Mouse (Mus musculus): ENCODE measurements at regions not wholly inside any gene's neighbourhood (a gene's known extent, or its start where the extent isn't known, plus 50 kb on each side); places are given as distances from the start of the nearest gene placed in this dataset.

- no peak for DNase-seq (ENCODE audit: extremely low read depth, insufficient read length, low spot score)
Observed at GRCm38 (mm10) chr15:70982719-70983118, 2851.6 kb upstream of the Gm6569 start.

GRCm38 (mm10) chr15:70987973-70988570 lies 2846.3 kb upstream of the Gm6569 start:
- DNase-seq (ENCODE audit: extremely low read depth, insufficient read length, low spot score), result no peak

GRCm38 (mm10) chr15:70993397-70993796 lies 2841.0 kb upstream of the Gm6569 start:
- DNase-seq (ENCODE audit: extremely low read depth, insufficient read length, low spot score), result no peak

GRCm38 (mm10) chr15:71010362-71010761 lies 2824.0 kb upstream of the Gm6569 start:
- no peak for DNase-seq (ENCODE audit: extremely low read depth, insufficient read length, low spot score)

DNA sequence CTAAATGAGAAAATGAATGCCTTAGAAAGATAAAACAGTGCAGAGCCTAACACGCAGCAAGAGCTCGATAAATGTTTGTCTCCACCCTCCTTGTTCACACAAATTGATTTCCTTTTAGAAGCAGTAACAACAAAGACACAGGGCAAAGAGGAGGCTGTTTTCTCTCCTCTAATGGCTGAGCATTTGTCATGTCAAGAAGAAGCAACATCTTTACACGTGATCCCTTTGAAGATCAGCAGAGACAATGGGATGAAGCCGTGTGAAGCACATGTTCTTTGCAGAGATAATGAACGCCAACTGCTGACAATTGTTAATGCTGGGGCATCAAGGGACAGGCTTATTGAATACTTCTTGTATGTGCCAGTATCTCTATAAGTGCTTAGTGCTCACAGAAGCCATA lies 2823.6 kb upstream of the Gm6569 start:
- DNase-seq (ENCODE audit: extremely low read depth, insufficient read length, low spot score), result no peak

GRCm38 (mm10) chr15:71054251-71054852 lies 2780.0 kb upstream of the Gm6569 start:
- DNase-seq (ENCODE audit: extremely low read depth, insufficient read length, low spot score), result no peak

DNA sequence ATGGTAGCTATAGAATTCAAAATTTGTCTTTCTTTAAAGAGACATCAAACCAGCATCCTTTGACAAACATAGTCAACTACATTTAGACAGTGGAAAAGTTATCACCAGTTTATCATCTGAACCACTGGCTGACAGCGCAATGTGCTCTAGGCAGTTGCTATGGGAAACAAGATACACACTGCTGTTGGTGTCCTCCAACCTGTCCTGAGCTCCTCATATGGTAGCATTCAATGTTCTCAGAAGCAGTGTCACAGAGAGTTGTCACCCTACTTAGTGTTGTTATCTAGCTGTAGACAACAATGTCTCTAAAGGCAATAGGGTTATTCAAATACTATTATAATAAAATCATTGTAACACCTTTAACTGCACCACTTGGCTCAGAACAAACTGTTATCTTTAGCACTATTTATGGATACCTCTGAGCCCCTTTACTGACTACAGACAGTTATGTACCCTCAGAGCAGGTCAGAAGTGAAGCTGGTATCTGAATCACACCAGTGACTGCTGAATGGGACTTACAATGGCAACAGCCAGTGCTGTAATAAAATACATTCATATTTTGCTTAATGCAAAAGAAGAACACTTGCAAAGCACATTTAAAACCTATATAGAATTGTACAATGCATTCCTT lies 2747.9 kb upstream of the Gm6569 start:
- no peak for DNase-seq (ENCODE audit: extremely low read depth, insufficient read length, low spot score)

- DNase-seq (ENCODE audit: extremely low read depth, insufficient read length, low spot score), result no peak
Observed at GRCm38 (mm10) chr15:71099111-71099510, 2735.2 kb upstream of the Gm6569 start.

DNA sequence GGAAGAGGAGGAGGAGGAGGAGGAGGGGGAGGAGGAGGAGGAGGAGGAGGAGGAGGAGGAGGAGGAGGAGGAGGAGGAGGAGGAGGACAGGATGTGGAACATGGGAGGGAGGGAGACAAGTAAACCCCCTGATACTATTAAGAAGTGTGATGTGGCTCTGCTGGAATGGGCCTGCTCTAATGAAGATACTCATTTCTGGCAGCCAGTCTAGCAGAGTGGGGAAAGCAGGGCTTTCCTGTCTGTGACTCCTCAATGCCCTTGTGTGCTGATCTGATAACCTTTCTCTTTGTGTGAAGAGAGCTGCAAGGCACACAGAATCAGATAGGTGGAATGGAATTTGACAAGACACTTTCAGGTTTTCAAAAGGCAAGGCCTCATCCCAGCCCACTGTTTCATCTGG lies 2704.6 kb upstream of the Gm6569 start:
- DNase-seq (ENCODE audit: extremely low read depth, insufficient read length, low spot score), result no peak

- no peak for DNase-seq (ENCODE audit: extremely low read depth, insufficient read length, low spot score)
Observed at GRCm38 (mm10) chr15:71157680-71158079, 2676.7 kb upstream of the Gm6569 start.

- DNase-seq (ENCODE audit: extremely low read depth, insufficient read length, low spot score), result no peak
Observed at GRCm38 (mm10) chr15:71162097-71162496, 2672.3 kb upstream of the Gm6569 start.

GRCm38 (mm10) chr15:71195011-71195739 lies 2639.2 kb upstream of the Gm6569 start:
- DNase-seq (ENCODE audit: extremely low read depth, insufficient read length, low spot score), result no peak

- DNase-seq (ENCODE audit: extremely low read depth, insufficient read length, low spot score), result peak; percentile 1
Observed at GRCm38 (mm10) chr15:71240647-71241351, 2593.6 kb upstream of the Gm6569 start.

GRCm38 (mm10) chr15:71243539-71243938 lies 2590.8 kb upstream of the Gm6569 start:
- no peak for DNase-seq (ENCODE audit: extremely low read depth, insufficient read length, low spot score)

DNA sequence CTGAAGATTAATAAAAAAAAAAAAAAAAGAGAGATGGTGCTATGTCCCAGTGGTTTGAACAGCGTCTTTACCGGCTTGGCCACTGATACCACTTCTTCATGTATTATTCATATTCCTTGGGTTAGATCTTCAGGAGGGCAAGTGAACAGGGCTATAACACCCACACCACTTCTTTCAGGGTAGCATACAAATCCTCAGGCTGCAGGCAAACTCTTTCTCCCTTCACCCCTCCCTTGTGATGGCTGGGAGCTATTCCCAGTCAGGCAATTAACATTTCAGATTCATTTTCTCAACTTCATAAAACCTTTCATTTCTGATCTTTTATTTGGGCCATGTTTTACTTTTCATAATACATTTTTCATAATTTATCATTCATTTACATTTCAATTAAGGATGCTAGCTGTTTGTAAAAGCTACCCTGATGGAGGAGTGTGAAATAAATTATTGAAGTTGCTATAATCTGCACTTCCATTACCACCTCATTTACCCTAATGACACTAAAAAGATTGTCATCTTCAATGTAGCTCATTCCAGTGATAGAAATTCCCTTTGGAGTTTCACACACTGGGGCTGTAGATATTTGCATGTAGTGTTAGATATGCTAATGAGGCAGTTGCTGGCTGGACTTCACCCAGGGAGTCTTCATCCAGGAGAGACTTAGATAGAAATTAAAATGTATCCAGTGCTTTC lies 2558.3 kb upstream of the Gm6569 start:
- no peak for DNase-seq (ENCODE audit: extremely low read depth, insufficient read length, low spot score)

DNA sequence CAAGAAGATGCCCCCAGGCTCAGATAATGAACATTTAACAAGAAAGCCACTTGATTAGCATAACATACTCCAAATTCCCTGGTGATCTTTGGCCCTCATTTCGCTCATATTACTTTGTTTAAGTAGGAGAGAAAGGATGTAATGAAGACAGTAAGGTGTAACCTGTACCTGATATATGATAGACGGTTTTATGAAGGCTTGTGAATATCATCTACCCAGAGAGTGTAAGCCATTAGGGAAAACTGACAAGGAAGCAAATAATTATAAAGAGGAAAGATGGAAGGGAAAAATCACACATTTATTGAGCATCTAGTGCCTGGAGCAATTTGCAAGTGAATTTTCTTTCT lies 2557.8 kb upstream of the Gm6569 start:
- no peak for DNase-seq (ENCODE audit: extremely low read depth, insufficient read length, low spot score)

DNA sequence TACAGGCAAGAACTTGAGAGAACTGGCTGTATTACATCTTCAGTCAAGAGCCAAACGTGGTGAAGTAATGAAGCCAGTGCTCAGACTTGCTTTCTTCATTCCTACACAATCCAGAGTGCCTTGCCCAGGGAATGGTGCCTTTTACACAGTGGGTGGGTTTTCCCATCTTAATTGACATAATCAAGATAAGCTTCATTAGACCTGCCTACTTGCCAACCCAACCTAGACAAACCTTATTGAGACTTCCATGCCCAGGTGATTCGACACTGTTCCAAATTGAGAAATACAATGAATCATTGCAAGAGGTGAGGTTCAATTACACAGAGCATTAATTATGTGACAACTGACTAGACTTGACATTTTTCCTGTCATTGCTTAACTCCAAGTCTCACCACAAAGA lies 2557.0 kb upstream of the Gm6569 start:
- no peak for DNase-seq (ENCODE audit: extremely low read depth, insufficient read length, low spot score)

DNA sequence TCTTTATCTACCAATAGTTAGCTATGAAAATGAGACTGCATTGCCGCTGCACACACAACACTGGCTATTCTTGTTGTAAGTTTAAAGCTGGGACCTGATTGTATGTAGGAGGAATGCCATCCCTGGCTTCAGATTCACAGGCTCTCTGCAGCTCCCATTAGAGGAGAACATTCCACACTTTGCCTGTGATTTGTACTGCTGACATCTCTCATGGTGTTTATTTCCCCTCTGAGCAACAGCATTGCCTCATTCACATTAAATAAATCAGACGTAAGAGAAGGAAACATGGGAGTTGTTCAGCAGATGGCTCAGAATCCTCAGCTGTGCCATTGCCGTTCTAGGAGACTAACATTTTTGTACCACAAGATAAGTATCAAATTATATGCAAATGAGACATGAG lies 2550.6 kb upstream of the Gm6569 start:
- no peak for DNase-seq (ENCODE audit: extremely low read depth, insufficient read length, low spot score)

GRCm38 (mm10) chr15:71302541-71302940 lies 2531.8 kb upstream of the Gm6569 start:
- no peak for DNase-seq (ENCODE audit: extremely low read depth, insufficient read length, low spot score)

DNA sequence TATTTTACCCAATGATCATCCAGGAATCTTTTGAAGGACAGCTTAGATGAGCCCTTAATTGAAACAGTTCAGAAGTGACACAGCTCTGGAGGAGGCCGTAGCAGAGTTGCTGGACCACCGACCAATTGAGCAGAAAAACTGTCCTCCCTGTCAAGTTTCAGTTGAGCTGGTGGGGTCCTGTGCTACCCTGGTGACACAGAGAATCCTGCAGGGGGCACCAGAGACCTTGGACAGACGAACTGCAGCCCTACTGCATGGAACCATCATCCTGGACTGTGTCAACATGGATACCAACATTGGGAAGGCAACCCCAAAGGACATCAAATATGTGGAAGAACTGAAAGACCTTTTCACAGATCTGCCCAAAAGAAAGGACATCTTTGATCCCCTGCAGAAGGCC lies 2524.1 kb upstream of the Gm6569 start:
- DNase-seq (ENCODE audit: extremely low read depth, insufficient read length, low spot score), result no peak

- peak; percentile 9 for DNase-seq (ENCODE audit: extremely low read depth, insufficient read length, low spot score)
Observed at GRCm38 (mm10) chr15:71326596-71326995, 2507.8 kb upstream of the Gm6569 start.
